Mouse (Mus musculus) C3H10T1/2 (cell line): ENCODE data around the gene Atf7. TPM values are rescaled to one million over a fixed set of nuclear protein-coding genes. Genes with fewer than 3 reads are reported as not detected.

Experiments
- polyA plus RNA-seq, 2 experiments: library from polyadenylated mRNA; unstranded; fragments of >200 nt; fragmentation: generic; extraction: Trizol; gene quantifications; one replicate each; pipeline ENCODE4 v1.2.1; 2012; ENCODE audit warnings: missing spikeins in 2 of 2

The Atf7 gene
- 100 to 1,000 TPM in 1 of 2 experiments, 10 to 100 TPM in 1; 12.7 to 105 TPM for polyA plus RNA-seq

DNA sequence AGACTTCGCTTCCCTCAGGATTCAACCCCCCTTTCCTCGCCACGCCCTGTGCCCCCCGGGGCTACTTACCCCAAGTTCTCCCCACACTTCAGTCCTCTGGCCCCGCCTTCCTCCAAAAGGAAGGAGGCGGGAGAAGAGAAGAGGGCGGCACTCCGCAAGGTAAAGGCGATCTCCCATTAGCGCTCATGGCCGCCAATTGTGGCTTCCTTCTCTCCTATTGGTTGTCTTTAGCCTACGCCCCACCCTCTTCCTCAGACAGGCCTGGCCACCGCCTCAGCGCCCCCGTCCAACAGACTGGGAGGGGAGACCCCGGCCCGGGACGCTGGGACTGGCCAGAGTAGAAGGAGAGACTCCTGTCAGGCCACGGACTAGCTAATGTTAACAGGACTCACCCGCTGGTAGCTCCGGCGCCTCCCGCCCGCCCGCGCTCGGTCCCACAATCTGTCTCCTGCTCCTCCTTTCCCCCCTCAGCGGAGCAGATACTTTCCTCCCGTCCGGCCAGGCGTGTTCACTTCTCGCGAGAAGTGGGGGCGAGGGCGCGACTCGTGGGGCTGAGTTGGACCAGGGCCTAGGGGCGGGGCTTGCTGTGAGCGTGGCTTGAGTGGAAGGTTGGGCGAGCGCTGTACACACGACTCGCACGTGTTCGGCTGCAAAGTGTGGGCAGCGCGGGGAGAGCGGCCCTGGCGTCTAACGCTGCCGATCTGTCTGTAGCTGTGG lies at the start of gene Atf7, which contains the start of gene Gm28047:
TSS of gene Atf7 (minus strand) at position 495 of the 717 bp plus-strand sequence.
TSS of gene Gm28047 (minus strand) at position 98 of the 717 bp plus-strand sequence.

DNA sequence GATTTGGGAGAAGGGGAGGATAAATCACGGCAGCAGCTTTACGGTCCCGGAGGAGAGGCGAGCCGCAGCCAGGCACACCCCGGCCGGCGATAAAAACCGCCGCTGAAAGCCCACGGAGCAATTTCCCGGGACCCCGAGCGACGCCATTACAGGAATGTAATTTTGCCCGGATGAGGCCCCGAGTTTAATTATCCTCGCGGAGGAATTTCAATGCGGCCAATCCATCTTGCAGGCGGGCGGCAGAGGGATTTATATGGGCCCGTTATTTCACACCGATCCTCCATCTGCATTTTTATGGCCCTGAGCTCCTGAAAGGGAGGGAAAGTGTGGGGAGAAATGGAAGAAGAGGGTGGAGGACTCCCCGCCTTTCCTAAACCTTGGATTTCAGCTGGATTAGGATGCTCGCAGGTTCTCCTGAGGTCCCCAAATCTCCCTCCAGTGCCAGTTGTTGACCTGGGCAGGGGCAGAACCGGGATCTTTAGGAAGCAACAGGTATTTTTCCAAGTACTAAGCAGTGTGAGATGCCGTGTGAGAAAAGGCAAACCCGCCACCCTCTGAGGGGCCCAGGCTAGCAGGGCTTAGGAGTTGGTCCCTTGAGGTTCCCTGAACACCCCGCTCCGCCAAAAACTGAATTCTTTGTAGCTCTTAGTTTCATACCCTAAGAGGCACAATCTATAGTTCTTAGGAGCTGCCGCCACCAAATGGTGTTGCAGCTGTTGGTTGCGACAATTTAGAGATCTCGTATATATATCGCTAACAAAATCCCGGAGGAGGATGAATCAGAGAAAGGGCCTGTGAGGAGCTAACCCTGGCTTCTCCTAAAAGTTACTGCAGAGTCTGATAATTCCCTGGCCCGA lies 47.2 kb upstream of the Atf7 start, which contains the start of gene Atp5g2:
TSS of gene Atp5g2 (minus strand) at position 138 of the 857 bp plus-strand sequence.

DNA sequence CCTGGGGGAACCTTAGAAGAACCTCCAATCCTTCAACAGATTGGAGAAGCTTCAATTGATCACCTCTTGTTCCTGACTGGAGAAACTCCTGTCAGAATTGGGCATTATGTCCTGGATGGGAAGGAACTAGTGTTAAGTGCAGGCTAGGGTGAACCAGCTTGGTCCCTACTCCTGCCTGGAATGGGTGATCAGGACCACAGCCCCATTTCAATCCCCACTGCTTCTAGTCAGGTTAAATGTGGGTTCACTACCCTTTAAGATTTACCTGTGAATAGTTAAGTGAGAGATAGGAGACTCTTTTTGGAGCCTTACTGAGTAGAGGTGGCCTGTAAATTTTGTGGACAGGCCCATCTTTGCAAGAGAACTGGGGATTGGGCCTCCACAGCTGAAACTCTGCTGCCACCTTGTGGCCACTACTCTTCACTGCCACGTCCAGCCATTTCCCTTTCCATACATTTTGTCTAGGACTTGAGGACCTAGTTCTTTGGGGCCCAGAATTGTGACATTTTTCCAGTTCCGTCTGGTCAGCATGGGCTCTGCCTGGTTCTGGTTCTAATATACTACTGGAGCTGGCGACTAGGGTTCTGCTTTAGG lies 100.3 kb downstream of the Atf7 start, which contains the start of gene Npff:
TSS of gene Npff (minus strand) at position 51 of the 594 bp plus-strand sequence.

DNA sequence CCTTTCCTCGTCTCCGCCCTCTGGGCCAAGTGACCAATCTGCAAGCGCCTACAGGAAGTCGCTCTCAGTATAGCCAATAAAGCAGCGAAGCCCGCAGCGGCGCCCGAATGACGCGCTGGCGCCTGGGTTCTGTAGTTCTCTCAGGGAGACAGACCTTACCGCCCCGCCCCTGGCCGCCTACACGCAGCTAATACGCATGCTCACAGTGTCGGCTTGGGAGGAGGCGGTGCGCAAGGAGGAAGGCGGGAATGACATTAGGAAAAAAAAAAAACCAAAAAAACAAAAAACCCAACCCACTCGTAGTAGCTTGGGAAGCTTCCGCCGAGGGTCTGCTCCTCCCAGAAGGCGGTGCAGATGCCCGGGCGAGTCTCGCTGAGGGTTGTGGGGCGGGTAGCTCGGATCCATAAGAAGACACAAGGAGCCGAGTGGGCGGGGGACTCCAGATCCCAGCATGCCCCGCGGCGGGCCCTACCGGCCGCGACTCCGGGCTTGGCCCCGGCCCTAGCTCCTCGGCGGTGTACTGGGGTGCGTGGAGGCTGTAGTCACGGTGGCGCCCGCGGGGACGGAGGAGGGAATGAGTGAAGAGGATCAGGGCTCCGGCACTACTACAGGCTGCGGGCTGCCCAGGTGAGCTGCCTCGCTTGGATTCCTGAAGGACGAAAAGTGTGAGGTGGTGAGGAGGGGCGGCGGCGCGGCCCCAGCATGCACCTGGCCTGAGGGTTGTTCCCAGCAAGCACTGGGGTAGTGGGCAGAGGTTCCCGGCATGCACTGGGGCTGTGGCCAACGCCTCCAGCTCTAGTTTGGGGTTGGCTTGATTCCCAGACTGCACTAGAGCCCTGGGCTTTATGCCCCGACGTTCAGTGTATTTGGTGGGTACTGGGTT lies 107.0 kb downstream of the Atf7 start, which contains the start of gene Tarbp2:
TSS of gene Tarbp2 (plus strand) at position 217 of the 883 bp plus-strand sequence.

DNA sequence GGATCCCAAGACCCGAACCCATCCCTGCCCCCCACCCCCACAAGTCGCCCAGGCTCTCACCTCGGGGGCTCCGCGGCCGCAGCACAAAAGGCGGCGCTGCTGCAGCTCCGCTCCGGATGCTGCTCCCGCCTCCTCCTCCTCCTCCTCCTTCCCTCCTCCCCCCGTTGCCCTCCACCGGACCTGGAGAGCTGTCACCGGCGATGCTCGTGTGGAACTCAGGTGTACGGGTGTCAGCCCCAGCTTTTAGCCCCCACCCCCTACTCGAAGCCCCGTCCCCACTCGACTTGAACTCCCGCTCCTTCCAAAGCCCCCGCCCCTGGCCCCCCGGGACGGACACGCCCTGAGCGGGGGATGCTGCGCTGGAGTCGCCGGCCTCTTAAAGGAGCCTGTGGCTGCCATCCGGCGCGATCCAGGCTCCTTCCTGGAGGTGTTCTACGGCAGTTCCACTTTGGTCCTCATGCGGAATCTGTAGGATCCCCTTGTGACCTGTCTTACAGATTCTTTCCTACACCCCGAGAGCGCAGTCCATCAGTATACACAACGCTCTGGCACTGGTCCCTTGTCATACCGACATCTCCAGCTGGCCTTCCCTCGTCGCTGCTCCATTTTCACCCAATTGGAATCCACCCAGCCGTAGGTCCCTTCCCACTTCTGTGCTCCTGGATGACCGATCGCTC lies 108.4 kb downstream of the Atf7 start, which contains the start of gene Map3k12:
TSS of gene Map3k12 (minus strand) at position 337 of the 677 bp plus-strand sequence.

DNA sequence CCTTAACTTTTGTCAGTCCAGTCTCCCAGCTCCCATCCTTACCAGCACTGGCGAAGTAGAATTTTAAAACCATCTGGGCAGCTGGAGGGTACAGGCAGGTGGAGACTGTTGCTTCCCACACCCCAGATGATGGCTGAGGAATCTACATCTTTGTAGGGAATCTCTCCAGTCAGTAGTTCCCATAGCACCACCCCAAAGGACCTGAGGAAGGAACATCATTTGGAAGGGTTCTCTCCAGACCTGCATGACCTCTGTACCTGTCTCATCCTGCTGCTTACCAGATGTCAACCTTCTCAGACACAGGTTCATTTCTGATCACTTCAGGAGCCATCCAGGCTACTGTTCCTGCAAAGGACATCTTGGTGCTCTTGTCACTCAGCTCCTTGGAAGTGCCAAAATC lies 121.8 kb downstream of the Atf7 start, which contains the start of gene Gm10337:
TSS of gene Gm10337 (plus strand) at position 276 of the 400 bp plus-strand sequence.

Other genes with a start within 250 kb of the Atf7 start
- gene Sp1, start 219.3 kb downstream of the Atf7 start, polyA plus RNA-seq = 10 to 100 TPM in 1 of 2 experiments, 1 to 10 TPM in 1; 1.2 to 10.6 TPM
- gene Amhr2, start 180.1 kb downstream of the Atf7 start, polyA plus RNA-seq = under 1 TPM; 0.02 to 0.65 TPM
- 100 to 1,000 TPM; 159 to 189 TPM for gene Prr13, start 166.4 kb downstream of the Atf7 start, polyA plus RNA-seq
- 1,000 to 10,000 TPM in 1 of 2 experiments, 100 to 1,000 TPM in 1; 559 to 1,162 TPM for gene Pcbp2, start 154.9 kb downstream of the Atf7 start, polyA plus RNA-seq
- not detected for gene Gm10337, start 121.7 kb downstream of the Atf7 start, polyA plus RNA-seq
- 10 to 100 TPM in 1 of 2 experiments, 1 to 10 TPM in 1; 4.4 to 17.8 TPM for gene Map3k12, start 108.4 kb downstream of the Atf7 start, polyA plus RNA-seq
- 100 to 1,000 TPM in 1 of 2 experiments, 10 to 100 TPM in 1; 49.0 to 127 TPM for gene Tarbp2, start 107.3 kb downstream of the Atf7 start, polyA plus RNA-seq
- gene Npff, start 100.5 kb downstream of the Atf7 start, polyA plus RNA-seq = 1 to 10 TPM in 1 of 2 experiments, under 1 TPM in 1; 0.41 to 6.0 TPM
- under 1 TPM; 0.12 to 0.27 TPM for gene Gm28047, start 397 bp downstream of the Atf7 start, polyA plus RNA-seq
- 1,000 to 10,000 TPM; 1,163 to 1,165 TPM for gene Atp5g2, start 46.9 kb upstream of the Atf7 start, polyA plus RNA-seq
- 100 to 1,000 TPM in 1 of 2 experiments, 1 to 10 TPM in 1; 8.6 to 105 TPM for gene Calcoco1, start 96.7 kb upstream of the Atf7 start, polyA plus RNA-seq